Mouse (Mus musculus) midbrain, embryonic 14.5 days (tissue): ENCODE measurements around the gene Spata22. TPM values are rescaled to one million over a fixed set of nuclear protein-coding genes. Genes with fewer than 3 reads are reported as not detected.

Experiments used
- ATAC-seq: fragments of 200-750 bp; cut with Nextera tagmentation; 2 replicates; pipeline ENCODE4 v1.8.0; 2017; ENCODE audit warnings: moderate number of reproducible peaks, moderate library complexity; ENCODE audit not compliant: low FRiP score, low TSS enrichment
- DNase-seq: peaks from one replicate; pipeline ENCODE4 v3.0.0-alpha.2; 2015
- H3K27ac ChIP-seq: fragments of 300-500 bp; sonication (generic); replicated peaks from 2 replicates; pipeline ENCODE4 v1.5.1; 2014; ENCODE audit warnings: mild to moderate bottlenecking, low read depth, low read length, moderate library complexity
- H3K27me3 ChIP-seq: fragments of 300-500 bp; sonication (generic); 2 replicates; pipeline ENCODE4 v1.6.1; 2014; ENCODE audit warnings: low read length, control low read depth, mixed read lengths; ENCODE audit not compliant: control insufficient read depth, insufficient read depth
- H3K36me3 ChIP-seq: fragments of 300-500 bp; sonication (generic); 2 replicates; pipeline ENCODE4 v1.6.1; 2014; ENCODE audit warnings: low read length, control low read depth; ENCODE audit not compliant: control insufficient read depth, insufficient read depth
- H3K4me1 ChIP-seq: fragments of 300-500 bp; sonication (generic); 2 replicates; pipeline ENCODE4 v1.6.1; 2014; ENCODE audit warnings: mild to moderate bottlenecking, antibody characterized with exemption, low read length, control low read depth; ENCODE audit not compliant: control insufficient read depth, insufficient read depth
- H3K4me2 ChIP-seq: fragments of 300-500 bp; sonication (generic); 2 replicates; pipeline ENCODE4 v1.6.1; 2014; ENCODE audit warnings: mild to moderate bottlenecking, low read length, moderate library complexity
- H3K4me3 ChIP-seq: fragments of 300-500 bp; sonication (generic); replicated peaks from 2 replicates; pipeline ENCODE4 v1.5.1; 2014; ENCODE audit warnings: low read depth, low read length
- H3K9ac ChIP-seq: fragments of 300-500 bp; sonication (generic); replicated peaks from 2 replicates; pipeline ENCODE4 v1.6.1; 2014; ENCODE audit warnings: mild to moderate bottlenecking, low read length, moderate library complexity
- H3K9me3 ChIP-seq: fragments of 300-500 bp; sonication (generic); 2 replicates; pipeline ENCODE4 v1.6.1; 2016; ENCODE audit warnings: low read length, control low read depth, mixed read lengths; ENCODE audit not compliant: control insufficient read depth
- WGBS: fragments of 180-500 bp; shearing (Covaris S2); extraction: QIAGEN DNeasy Blood & Tissue Kit; methylation state at CpG from one replicate; pipeline ENCODE4 v1.1.7; 2014; 5-methylcytosine and 5-hydroxymethylcytosine counted together
- polyA plus RNA-seq: library from polyadenylated mRNA; unstranded; fragments of >200 nt; fragmentation: Nextera tagmentation; extraction: Ambion mirVana; gene quantifications from 2 replicates; pipeline ENCODE4 v1.2.1, GENCODE M21; 2014

Gene Spata22
- polyA plus RNA-seq, 1 experiment from 2014 or later: not detected

DNA sequence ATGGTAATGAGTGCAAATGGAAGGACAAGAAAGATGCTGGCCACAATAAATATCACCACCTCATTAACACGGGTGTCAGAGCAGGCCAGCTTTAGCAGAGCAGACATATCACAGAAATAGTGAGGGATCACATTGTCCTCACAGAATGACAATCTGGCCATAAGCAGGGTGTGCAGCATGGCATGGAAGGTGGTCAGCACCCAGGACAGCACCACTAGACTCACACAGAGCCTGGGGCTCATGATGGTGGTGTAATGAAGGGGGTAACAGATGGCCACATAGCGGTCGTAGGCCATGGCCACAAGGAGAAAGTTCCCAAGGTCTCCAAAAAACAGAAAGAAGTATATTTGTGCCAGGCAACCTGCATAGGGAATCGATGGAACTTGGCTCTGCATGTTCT is 65.8 kb downstream of the Spata22 start:
- no peaks in the 10 kb centered on the region for H3K36me3 ChIP-seq
- DNase-seq (no peak), ATAC-seq (no peak)
- no peaks in the 10 kb centered on the region for H3K27me3 ChIP-seq
- no peaks in the 10 kb centered on the region for H3K9me3 ChIP-seq
- H3K4me1 ChIP-seq: no peaks in the 10 kb centered on the region
- no peak overlapping the region for H3K4me3 ChIP-seq
- H3K9ac ChIP-seq: no peak overlapping the region
- 76% methylated on average over 4 of the region's 4 CpGs for WGBS
- no peak overlapping the region for H3K4me2 ChIP-seq
- no peak overlapping the region for H3K27ac ChIP-seq

Other genes with a start within 250 kb of the Spata22 start
- 0.23 and 0.24 TPM in 2 replicates for gene Itgae, start 239.2 kb upstream of the Spata22 start, polyA plus RNA-seq
- 2.1 and 2.7 TPM in 2 replicates for gene Haspin, start 191.4 kb upstream of the Spata22 start, polyA plus RNA-seq
- 0.12 TPM in 1 of 2 replicates, not detected in the other for gene P2rx5, start 169.3 kb upstream of the Spata22 start, polyA plus RNA-seq
- gene Emc6, start 152.7 kb upstream of the Spata22 start, polyA plus RNA-seq: 144 and 151 TPM in 2 replicates
- 149 and 165 TPM in 2 replicates for gene Tax1bp3, start 152.7 kb upstream of the Spata22 start, polyA plus RNA-seq
- gene Ctns, start 130.7 kb upstream of the Spata22 start, polyA plus RNA-seq: 18.1 and 23.0 TPM in 2 replicates
- gene Shpk, start 130.3 kb upstream of the Spata22 start, polyA plus RNA-seq: 1.1 and 1.6 TPM in 2 replicates
- gene Trpv1, start 95.4 kb upstream of the Spata22 start, polyA plus RNA-seq: 0.50 TPM in 1 of 2 replicates, not detected in the other
- 0.12 and 0.19 TPM in 2 replicates for gene Trpv3, start 62.4 kb upstream of the Spata22 start, polyA plus RNA-seq
- 0.55 and 0.84 TPM in 2 replicates for gene Aspa, start 145 bp upstream of the Spata22 start, polyA plus RNA-seq
- not detected in 2 replicates for gene Gm49340, start within 50 bp of the Spata22 start, polyA plus RNA-seq
- not detected in 2 replicates for gene Olfr20, start 21.0 kb downstream of the Spata22 start, polyA plus RNA-seq
- not detected in 2 replicates for gene Olfr376, start 41.5 kb downstream of the Spata22 start, polyA plus RNA-seq
- gene Olfr1, start 69.9 kb downstream of the Spata22 start, polyA plus RNA-seq: not detected in 2 replicates
- not detected in 2 replicates for gene Olfr378, start 98.7 kb downstream of the Spata22 start, polyA plus RNA-seq
- gene Olfr380, start 127.8 kb downstream of the Spata22 start, polyA plus RNA-seq: not detected in 2 replicates
- not detected in 2 replicates for gene Olfr381, start 161.9 kb downstream of the Spata22 start, polyA plus RNA-seq
- not detected in 2 replicates for gene Olfr382, start 187.5 kb downstream of the Spata22 start, polyA plus RNA-seq